14 mouse cellular contexts compared by ENCODE assay signal in the genomic region with DNA sequence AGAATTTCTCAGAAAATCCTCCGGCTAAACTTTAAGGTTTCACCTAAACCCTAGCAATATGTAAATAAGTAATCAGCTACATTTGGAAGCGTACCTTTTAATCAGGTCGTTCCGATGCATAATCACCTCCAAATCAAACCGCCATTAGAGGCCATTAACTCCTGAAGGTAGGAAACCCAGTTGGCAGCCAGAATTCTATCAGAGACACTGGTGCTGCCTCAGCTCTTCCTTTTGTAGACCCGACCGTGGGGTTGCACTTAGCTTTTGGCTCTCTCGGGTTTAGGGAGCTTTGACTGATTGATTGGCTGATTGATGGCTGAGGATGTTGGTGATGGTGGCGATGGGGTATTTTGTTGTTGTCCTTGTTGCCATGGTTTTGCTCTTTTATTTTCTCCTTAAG.
DNase-seq lines count a peak whose midpoint lies in the region; ATAC-seq and TF ChIP-seq lines count a peak whose summit lies in the region.
"Had no signal": no experiment of that assay in that cellular context is flagged by ENCODE, and none has a peak within 500 bp of the region (broad histone marks: within the 10 kb centered on the region; RNA-seq: fewer than 3 reads in every experiment).

No protein-coding gene starts in this region.

- no peaks in the 10 kb centered on the region for H3K9me3 ChIP-seq in forebrain, embryonic 14.5 days (replicated peaks; ENCODE audit: control insufficient read depth, low read length)
- no peaks in the 10 kb centered on the region for H3K9me3 ChIP-seq in lung, postnatal 0 days (ENCODE audit: low read length)
- H3K9me3 ChIP-seq: megakaryocyte, embryonic 14.5 days had no signal

- TF ChIP-seq EP300 in lung, postnatal 0 days (IDR thresholded peaks at IDR 0.05) = no peak

- peak overlapping the region; percentile 36 for H3K4me2 ChIP-seq in forebrain, embryonic 14.5 days (ENCODE audit: low read length)
- H3K4me2 ChIP-seq in lung, postnatal 0 days (replicated peaks; ENCODE audit: low read depth, low read length) = no peak overlapping the region

- peak overlapping the region; percentile 92 for H3K27ac ChIP-seq in layer of hippocampus, adult 2 months
- no peak overlapping the region for H3K27ac ChIP-seq in forebrain, embryonic 14.5 days (ENCODE audit: low read depth, low read length)
- no peak overlapping the region for H3K27ac ChIP-seq in lung, postnatal 0 days (ENCODE audit: low read length)

- no peak overlapping the region for H3K9ac ChIP-seq in forebrain, embryonic 14.5 days (ENCODE audit: low read length)
- H3K9ac ChIP-seq in lung, postnatal 0 days (replicated peaks; ENCODE audit: low read depth) = no peak overlapping the region

- WGBS in forebrain, embryonic 14.5 days = 11% methylated on average over 9 of the region's 9 CpGs
- 66% methylated on average over 9 of the region's 9 CpGs for WGBS in lung, postnatal 0 days

- no peaks in the 10 kb centered on the region for H3K36me3 ChIP-seq in forebrain, embryonic 14.5 days (ENCODE audit: control insufficient read depth, insufficient read depth, low read length)
- no peaks in the 10 kb centered on the region for H3K36me3 ChIP-seq in lung, postnatal 0 days (ENCODE audit: insufficient read depth, low read length)

- TF ChIP-seq CTCF in layer of hippocampus, adult 2 months (conservative IDR thresholded peaks at IDR 0.05) = no peak
- no peak for TF ChIP-seq CTCF in lung, postnatal 0 days (IDR thresholded peaks at IDR 0.05)

- no peak for DNase-seq in layer of hippocampus, adult 2 months (ENCODE audit: low spot score in 2 of 2)
- DNase-seq in layer of hippocampus, postnatal 14 days (ENCODE audit: low spot score in 2 of 2) = no peak
- DNase-seq in forebrain, embryonic 14.5 days (ENCODE audit: low spot score) = no peak
- DNase-seq in retina, embryonic 14.5 days (ENCODE audit: low spot score) = peak; percentile 16
- no peak for DNase-seq in lung, postnatal 0 days (ENCODE audit: low spot score)
- no peak for DNase-seq in cerebellum, postnatal 10 days
- DNase-seq in testis, postnatal 14 days (ENCODE audit: low spot score) = no peak
- DNase-seq: cerebellum, adult 9-10 months; gastrocnemius, postnatal 36 days; thymus, postnatal 4 days had no signal

- peak overlapping the region; percentile 34 for H3K4me3 ChIP-seq in layer of hippocampus, adult 2 months
- H3K4me3 ChIP-seq in forebrain, embryonic 14.5 days (ENCODE audit: low read depth, low read length) = no peak overlapping the region
- H3K4me3 ChIP-seq in lung, postnatal 0 days (ENCODE audit: low read depth, low read length) = no peak overlapping the region
- H3K4me3 ChIP-seq: erythroblast, embryonic 14.5 days; megakaryocyte, embryonic 14.5 days had no signal

- H3K27me3 ChIP-seq in forebrain, embryonic 14.5 days (replicated peaks; ENCODE audit: control insufficient read depth, insufficient read depth, low read length) = 0 out of 2 replicates have a peak, but pooled peaks cover 3% of the 10 kb centered on the region
- no peaks in the 10 kb centered on the region for H3K27me3 ChIP-seq in lung, postnatal 0 days (replicated peaks; ENCODE audit: insufficient read depth, low read length)
- H3K27me3 ChIP-seq: CH12.LX; megakaryocyte, embryonic 14.5 days had no signal

- H3K4me1 ChIP-seq in forebrain, embryonic 14.5 days (ENCODE audit: control insufficient read depth, insufficient read depth, low read length) = peaks cover 20% of the 10 kb centered on the region
- H3K4me1 ChIP-seq in lung, postnatal 0 days (ENCODE audit: insufficient read depth, low read depth, low read length) = no peaks in the 10 kb centered on the region; the same call in 1 of the 2 replicates
- H3K4me1 ChIP-seq: megakaryocyte, embryonic 14.5 days had no signal

- ATAC-seq in forebrain, embryonic 14.5 days = peak; percentile 22; the same call in 1 of the 2 replicates
- ATAC-seq in inflammation-experienced regulatory T-cells, adult 6 months = peak; percentile 33
- no peak for ATAC-seq in lung, postnatal 0 days
